Mouse (Mus musculus) midbrain, embryonic 13.5 days (tissue): ENCODE measurements around the gene Speer4f2. TPM values are rescaled to one million over a fixed set of nuclear protein-coding genes. Genes with fewer than 3 reads are reported as not detected.
"Not testable (repeated sequence)": the region's sequence is repeated elsewhere in the genome, so short reads cannot be mapped to it uniquely, and the experiment has no call there.

Experiments used
- ATAC-seq: fragments of 200-750 bp; cut with Nextera tagmentation; 2 replicates; pipeline ENCODE4 v1.8.0; 2017; ENCODE audit warnings: mild to moderate bottlenecking, moderate TSS enrichment, moderate library complexity
- H3K27ac ChIP-seq: fragments of 300-500 bp; sonication (generic); 2 replicates; pipeline ENCODE4 v1.5.1; 2015; ENCODE audit warnings: inconsistent platforms, mild to moderate bottlenecking, moderate library complexity
- H3K27me3 ChIP-seq: fragments of 300-500 bp; sonication (generic); 2 replicates; pipeline ENCODE4 v1.6.1; 2015; ENCODE audit warnings: mild to moderate bottlenecking, inconsistent platforms
- H3K36me3 ChIP-seq: fragments of 300-500 bp; sonication (generic); 2 replicates; pipeline ENCODE4 v1.6.1; 2015; ENCODE audit warnings: mild to moderate bottlenecking, inconsistent platforms
- H3K4me1 ChIP-seq: fragments of 300-500 bp; sonication (generic); replicated peaks from 2 replicates; pipeline ENCODE4 v1.6.1; 2015; ENCODE audit warnings: inconsistent platforms
- H3K4me2 ChIP-seq: fragments of 300-500 bp; sonication (generic); replicated peaks from 2 replicates; pipeline ENCODE4 v1.6.1; 2015; ENCODE audit warnings: moderate library complexity, mild to moderate bottlenecking, inconsistent platforms
- H3K4me3 ChIP-seq: fragments of 300-500 bp; sonication (generic); replicated peaks from 2 replicates; pipeline ENCODE4 v1.5.1; 2015; ENCODE audit warnings: mild to moderate bottlenecking, inconsistent platforms
- H3K9ac ChIP-seq: fragments of 300-500 bp; sonication (generic); replicated peaks from 2 replicates; pipeline ENCODE4 v1.6.1; 2015; ENCODE audit warnings: mild to moderate bottlenecking, inconsistent platforms
- H3K9me3 ChIP-seq: fragments of 300-500 bp; sonication (generic); 2 replicates; pipeline ENCODE4 v1.6.1; 2016; ENCODE audit warnings: mild to moderate bottlenecking, inconsistent platforms
- WGBS: fragments of 180-500 bp; shearing (Covaris S2); methylation state at CpG from one replicate; pipeline ENCODE4 v1.1.7; 2015; 5-methylcytosine and 5-hydroxymethylcytosine counted together
- polyA plus RNA-seq: library from polyadenylated mRNA; unstranded; fragments of >200 nt; fragmentation: Nextera tagmentation; extraction: Ambion mirVana; gene quantifications from 2 replicates; pipeline ENCODE4 v1.2.1, GENCODE M21; 2015

The Speer4f2 gene
- not detected in 2 replicates for polyA plus RNA-seq

GRCm38 (mm10) chr5:17372880-17373279, at the start of gene Speer4f2:
Speer4f2 (plus strand) TSS chr5:17373180.
- not testable (repeated sequence) for H3K4me2 ChIP-seq, H3K27me3 ChIP-seq, H3K4me1 ChIP-seq, ATAC-seq, H3K9ac ChIP-seq, H3K9me3 ChIP-seq, H3K27ac ChIP-seq, H3K36me3 ChIP-seq, H3K4me3 ChIP-seq
- 94% methylated on average over 1 of the region's 1 CpGs for WGBS

GRCm38 (mm10) chr5:17328946-17329566, 43.9 kb upstream of the Speer4f2 start:
- H3K27me3 ChIP-seq: no peaks in the 10 kb centered on the region
- no peak overlapping the region for H3K9ac ChIP-seq
- H3K4me3 ChIP-seq: no peak overlapping the region
- no peaks in the 10 kb centered on the region for H3K4me1 ChIP-seq
- WGBS: 74% methylated on average over 2 of the region's 2 CpGs
- H3K9me3 ChIP-seq: no peaks in the 10 kb centered on the region
- H3K4me2 ChIP-seq: no peak overlapping the region
- H3K36me3 ChIP-seq: no peaks in the 10 kb centered on the region
- no peak overlapping the region for H3K27ac ChIP-seq
- no peak for ATAC-seq

- H3K27me3 ChIP-seq: no peaks in the 10 kb centered on the region
- H3K4me1 ChIP-seq: no peaks in the 10 kb centered on the region
- no peak overlapping the region for H3K4me3 ChIP-seq
- WGBS: 91% methylated on average over 1 of the region's 1 CpGs
- no peak overlapping the region for H3K9ac ChIP-seq
- no peaks in the 10 kb centered on the region for H3K9me3 ChIP-seq
- ATAC-seq: no peak
- no peaks in the 10 kb centered on the region for H3K36me3 ChIP-seq
- no peak overlapping the region for H3K27ac ChIP-seq
- no peak overlapping the region for H3K4me2 ChIP-seq
These were observed 38.1 kb upstream of the Speer4f2 start for GRCm38 (mm10) chr5:17334836-17335235.

GRCm38 (mm10) chr5:17345741-17346140, 27.2 kb upstream of the Speer4f2 start:
- not testable (repeated sequence) for H3K27ac ChIP-seq, H3K9me3 ChIP-seq, H3K4me3 ChIP-seq, H3K4me2 ChIP-seq, H3K27me3 ChIP-seq, H3K9ac ChIP-seq, ATAC-seq, H3K4me1 ChIP-seq, H3K36me3 ChIP-seq
- 76% methylated on average over 2 of the region's 2 CpGs for WGBS

- no peaks in the 10 kb centered on the region for H3K36me3 ChIP-seq
- no peaks in the 10 kb centered on the region for H3K9me3 ChIP-seq
- no peak overlapping the region for H3K4me3 ChIP-seq
- H3K4me1 ChIP-seq: no peaks in the 10 kb centered on the region
- no peaks in the 10 kb centered on the region for H3K27me3 ChIP-seq
- H3K4me2 ChIP-seq: no peak overlapping the region
- H3K9ac ChIP-seq: no peak overlapping the region
- ATAC-seq: no peak
- H3K27ac ChIP-seq: no peak overlapping the region
These were observed 13.5 kb upstream of the Speer4f2 start for GRCm38 (mm10) chr5:17359394-17359999.

GRCm38 (mm10) chr5:17389926-17390325, 16.9 kb downstream of the Speer4f2 start:
- no peak for ATAC-seq
- H3K4me3 ChIP-seq: no peak overlapping the region
- H3K9ac ChIP-seq: no peak overlapping the region
- 74% methylated on average over 7 of the region's 7 CpGs for WGBS
- no peaks in the 10 kb centered on the region for H3K4me1 ChIP-seq
- H3K27ac ChIP-seq: no peak overlapping the region
- no peaks in the 10 kb centered on the region for H3K27me3 ChIP-seq
- H3K9me3 ChIP-seq: no peaks in the 10 kb centered on the region
- H3K36me3 ChIP-seq: no peaks in the 10 kb centered on the region
- no peak overlapping the region for H3K4me2 ChIP-seq

- Histone ChIP-seq H3K36me3 (no peaks in the 10 kb centered on the region), H3K9me3 (no peaks in the 10 kb centered on the region), H3K4me3 (no peak overlapping the region), H3K9ac (no peak overlapping the region), H3K27me3 (no peaks in the 10 kb centered on the region), H3K27ac (no peak overlapping the region), H3K4me1 (no peaks in the 10 kb centered on the region), H3K4me2 (no peak overlapping the region)
- 80% methylated on average over 1 of the region's 1 CpGs for WGBS
- ATAC-seq: no peak
These were observed 18.2 kb downstream of the Speer4f2 start for GRCm38 (mm10) chr5:17391207-17391606.

- Histone ChIP-seq H3K4me1 (no peaks in the 10 kb centered on the region), H3K27me3 (no peaks in the 10 kb centered on the region), H3K4me3 (no peak overlapping the region), H3K36me3 (no peaks in the 10 kb centered on the region), H3K9me3 (no peaks in the 10 kb centered on the region), H3K9ac (no peak overlapping the region), H3K27ac (no peak overlapping the region), H3K4me2 (no peak overlapping the region)
- 94% methylated on average over 1 of the region's 1 CpGs for WGBS
- no peak for ATAC-seq
These were observed 27.6 kb downstream of the Speer4f2 start for GRCm38 (mm10) chr5:17400571-17400970.

GRCm38 (mm10) chr5:17401206-17402077, 28.5 kb downstream of the Speer4f2 start:
- no peaks in the 10 kb centered on the region for H3K36me3 ChIP-seq
- WGBS: 89% methylated on average over 14 of the region's 14 CpGs
- H3K27ac ChIP-seq: no peak overlapping the region
- no peak overlapping the region for H3K4me2 ChIP-seq
- H3K9me3 ChIP-seq: no peaks in the 10 kb centered on the region
- no peak overlapping the region for H3K9ac ChIP-seq
- H3K4me1 ChIP-seq: no peaks in the 10 kb centered on the region
- no peaks in the 10 kb centered on the region for H3K27me3 ChIP-seq
- no peak for ATAC-seq
- no peak overlapping the region for H3K4me3 ChIP-seq

- Histone ChIP-seq H3K9ac (no peak overlapping the region), H3K27me3 (no peaks in the 10 kb centered on the region), H3K27ac (no peak overlapping the region), H3K36me3 (no peaks in the 10 kb centered on the region), H3K4me1 (no peaks in the 10 kb centered on the region), H3K4me3 (no peak overlapping the region), H3K9me3 (no peaks in the 10 kb centered on the region), H3K4me2 (no peak overlapping the region)
- WGBS: 82% methylated on average over 4 of the region's 4 CpGs
- no peak for ATAC-seq
These were observed 29.5 kb downstream of the Speer4f2 start for GRCm38 (mm10) chr5:17402330-17403125.

GRCm38 (mm10) chr5:17403584-17403983, 30.6 kb downstream of the Speer4f2 start:
- Histone ChIP-seq H3K9me3 (no peaks in the 10 kb centered on the region), H3K27me3 (no peaks in the 10 kb centered on the region), H3K4me2 (no peak overlapping the region), H3K4me3 (no peak overlapping the region), H3K4me1 (no peaks in the 10 kb centered on the region), H3K36me3 (no peaks in the 10 kb centered on the region), H3K27ac (no peak overlapping the region), H3K9ac (no peak overlapping the region)
- no peak for ATAC-seq
